Mouse (Mus musculus): Measurements from ENCODE around the gene Fut2.

Gene Fut2

DNA sequence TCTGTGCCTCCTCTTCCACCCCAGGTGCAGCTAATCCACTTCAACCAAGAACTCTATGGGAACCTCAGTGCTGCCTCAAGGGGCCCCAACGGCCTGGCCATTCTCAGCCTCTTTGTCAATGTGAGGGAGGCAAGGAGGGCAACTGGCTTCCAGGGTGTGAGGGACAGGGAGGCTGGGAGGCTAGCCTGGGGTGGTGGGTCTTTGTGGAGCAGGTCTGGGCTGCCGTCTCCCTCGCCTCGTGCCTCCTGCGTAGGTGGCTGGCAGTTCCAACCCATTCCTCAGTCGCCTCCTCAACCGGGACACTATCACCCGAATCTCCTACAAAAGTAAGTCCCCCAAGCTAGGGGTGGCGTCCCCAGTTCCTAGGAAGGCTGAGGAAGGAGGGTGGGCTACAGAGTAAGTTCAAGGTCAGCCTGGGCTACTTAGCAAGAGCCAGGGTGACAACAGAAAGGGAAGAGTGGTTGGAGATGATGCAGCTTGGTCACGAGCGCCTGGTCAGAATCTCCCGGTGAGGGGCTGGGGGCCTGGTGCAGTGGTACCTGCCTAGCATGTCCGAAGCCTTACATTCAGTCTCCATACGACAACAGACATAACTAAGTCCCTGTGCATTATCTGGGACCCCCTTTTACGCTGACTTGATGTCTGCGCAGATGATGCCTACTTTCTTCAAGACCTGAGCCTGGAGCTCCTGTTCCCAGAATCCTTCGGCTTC lies 36.8 kb upstream of the Fut2 start:
- DNase-seq (ENCODE audit: low read depth, low spot score) = no peak

DNA sequence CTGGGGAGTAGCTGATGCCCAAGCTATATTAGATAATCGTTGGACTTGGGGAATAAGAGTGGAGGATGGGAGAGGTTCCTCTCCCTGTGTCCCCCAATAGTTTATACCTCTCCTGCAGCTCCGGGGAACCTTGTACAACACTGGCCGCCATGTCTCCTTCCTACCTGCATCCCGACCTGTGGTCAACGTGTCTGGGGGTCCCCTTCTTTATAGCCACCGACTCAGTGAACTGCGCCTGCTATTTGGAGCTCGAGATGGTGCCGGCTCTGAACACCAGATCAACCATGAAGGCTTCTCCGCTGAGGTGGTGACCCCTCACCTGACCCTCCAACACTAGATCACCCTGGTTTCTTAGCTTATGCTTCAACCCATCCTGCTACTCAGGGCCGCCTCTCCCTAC lies 36.1 kb upstream of the Fut2 start:
- DNase-seq (ENCODE audit: low read depth, low spot score) = no peak

DNA sequence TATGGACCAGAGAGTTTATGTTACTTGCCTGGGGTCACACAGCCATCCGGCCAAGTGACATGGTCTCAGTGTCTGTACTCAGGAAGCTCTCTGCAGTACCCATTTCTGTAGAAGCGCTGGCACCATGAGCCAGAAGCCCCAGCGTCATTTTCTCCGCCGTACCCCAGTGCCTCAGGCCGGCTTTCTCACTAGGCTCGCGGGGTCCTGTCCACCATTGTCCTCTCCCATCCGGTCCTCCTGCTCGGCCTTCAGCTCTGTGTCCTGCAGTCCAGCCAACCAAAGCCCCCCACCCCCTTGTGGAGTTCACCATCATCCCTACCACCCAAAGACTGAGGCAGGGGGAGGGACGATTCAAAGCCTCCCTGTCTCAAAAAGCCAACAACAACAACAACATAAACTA lies 35.4 kb upstream of the Fut2 start:
- DNase-seq (ENCODE audit: low read depth, low spot score) = no peak

DNA sequence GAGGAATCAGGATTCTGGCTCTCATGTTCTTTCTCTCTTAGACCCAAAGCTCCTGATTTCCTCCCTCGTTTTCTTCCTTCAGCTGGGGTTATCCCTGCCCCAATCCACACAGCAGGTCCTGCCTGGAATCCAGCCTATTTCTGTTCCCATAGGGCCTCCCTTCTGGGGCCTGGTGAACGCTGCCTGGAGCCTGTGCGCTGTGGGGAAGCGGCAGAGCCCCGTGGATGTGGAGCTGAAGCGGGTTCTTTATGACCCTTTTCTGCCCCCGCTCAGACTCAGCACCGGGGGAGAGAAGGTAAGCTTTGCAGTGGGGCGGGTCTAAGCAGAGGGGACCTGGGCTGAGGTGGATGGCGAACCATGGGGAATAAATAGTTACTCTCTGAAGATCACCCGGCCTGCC lies 34.9 kb upstream of the Fut2 start:
- no peak for DNase-seq (ENCODE audit: low read depth, low spot score)

DNA sequence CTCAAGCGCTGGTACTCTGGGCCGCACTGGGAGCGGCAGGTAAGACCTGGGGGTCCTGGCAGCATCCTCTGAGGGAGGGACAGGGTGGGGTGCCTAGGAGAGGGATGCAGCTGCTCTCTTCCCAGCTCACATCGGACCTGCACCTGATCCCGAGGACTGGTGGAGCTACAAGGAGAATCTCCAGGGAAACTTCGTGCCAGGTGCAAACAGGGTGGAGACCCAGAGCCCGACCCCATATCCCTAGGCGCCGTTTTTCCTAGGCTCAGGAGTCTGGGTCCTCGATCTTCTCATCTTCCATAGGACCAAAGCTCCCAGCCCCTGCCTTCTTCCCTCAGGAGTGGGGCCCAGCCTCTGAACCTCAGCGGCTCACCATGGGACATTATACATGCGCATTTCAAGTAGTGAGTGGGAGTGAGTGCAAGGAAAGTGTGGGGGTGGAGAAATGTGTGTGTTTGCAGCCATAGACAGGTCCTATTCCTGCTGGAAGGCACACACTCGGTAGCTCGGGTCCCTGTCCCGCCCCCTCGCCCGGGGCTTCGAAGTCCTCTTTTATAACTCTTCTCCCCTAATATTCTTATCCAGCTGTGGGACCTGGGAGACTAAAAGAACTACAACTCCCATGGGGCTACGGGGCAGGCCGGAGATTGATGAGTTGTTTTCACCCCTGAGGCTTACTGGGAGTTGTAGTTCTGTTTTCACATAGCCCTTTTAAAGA lies 34.3 kb upstream of the Fut2 start:
- DNase-seq (ENCODE audit: low read depth, low spot score) = peak; percentile 73

DNA sequence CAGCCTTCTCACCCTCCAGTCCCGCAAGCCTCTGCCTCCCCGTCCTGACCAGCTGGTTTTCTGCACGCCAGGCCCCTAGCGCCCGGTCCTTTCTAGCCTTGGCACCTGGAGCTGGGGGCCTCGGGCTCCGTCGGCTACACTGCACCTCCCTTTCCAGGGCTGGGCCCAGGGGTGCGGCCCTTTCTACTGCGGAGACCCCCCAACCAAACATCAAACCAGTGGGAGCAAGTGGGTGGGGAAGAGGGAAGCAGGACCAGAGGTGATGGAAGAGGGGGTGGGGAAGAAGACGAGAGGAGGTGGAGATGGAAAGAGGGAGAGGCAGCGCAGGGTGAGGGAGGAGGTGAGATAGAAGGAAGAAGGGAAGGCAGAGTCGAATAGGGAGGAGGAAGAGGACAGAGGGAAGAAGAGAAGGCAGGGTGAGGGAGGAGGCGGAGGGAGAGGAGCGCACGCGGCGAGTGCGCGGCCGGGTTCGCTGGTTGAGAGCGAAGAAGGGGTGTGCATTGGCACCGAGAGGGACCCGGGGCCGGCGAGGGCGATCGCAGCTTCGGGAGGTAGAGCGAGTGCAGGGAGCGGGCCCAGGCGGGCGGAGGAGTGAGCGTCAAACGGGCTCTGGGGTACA lies 33.4 kb upstream of the Fut2 start, which contains the start of gene Car11:
Gene Car11, plus strand, starts transcription at position 321 of the 619 bp plus-strand sequence.
- DNase-seq (ENCODE audit: low read depth, low spot score) = no peak

DNA sequence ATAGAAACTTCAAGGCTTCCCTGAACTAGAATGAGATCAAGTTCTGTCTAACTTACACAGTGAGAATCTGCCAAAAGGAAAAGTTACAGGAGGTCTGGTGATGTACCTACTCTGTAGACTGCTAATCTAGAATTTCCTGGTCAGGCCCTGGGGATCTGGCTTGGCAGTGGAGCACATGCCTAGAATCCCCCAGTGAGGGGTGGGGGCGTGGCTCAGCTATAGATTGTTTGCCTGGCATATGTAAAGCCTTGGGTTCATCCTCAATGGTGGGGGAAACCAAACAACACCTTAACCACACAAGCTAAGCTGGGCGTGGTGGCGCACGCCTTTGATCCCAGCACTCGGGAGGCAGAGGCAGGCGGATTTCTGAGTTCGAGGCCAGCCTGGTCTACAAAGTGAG lies 31.7 kb upstream of the Fut2 start:
- no peak for DNase-seq (ENCODE audit: low read depth, low spot score)

DNA sequence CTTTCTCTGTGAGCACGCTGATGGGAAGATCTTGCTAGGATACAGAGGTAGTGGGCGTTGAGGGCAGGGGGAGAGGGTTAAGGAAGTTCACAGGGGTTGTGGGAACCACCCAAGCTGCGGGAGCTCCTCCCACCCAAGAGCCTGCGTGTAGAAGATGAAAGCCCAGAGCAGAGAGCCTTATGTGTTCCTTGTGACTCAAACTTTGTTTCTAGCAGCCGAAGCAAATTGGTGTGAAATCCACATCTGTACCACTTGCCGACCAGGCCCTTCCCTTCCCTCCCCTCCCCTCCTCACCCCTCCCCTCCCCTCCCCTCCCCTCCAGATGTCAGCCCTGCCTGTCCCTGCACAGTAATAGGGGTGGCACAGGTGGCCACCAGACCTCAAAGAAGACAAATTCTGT lies 28.9 kb upstream of the Fut2 start:
- peak; percentile 62 for DNase-seq (ENCODE audit: low read depth, low spot score)

DNA sequence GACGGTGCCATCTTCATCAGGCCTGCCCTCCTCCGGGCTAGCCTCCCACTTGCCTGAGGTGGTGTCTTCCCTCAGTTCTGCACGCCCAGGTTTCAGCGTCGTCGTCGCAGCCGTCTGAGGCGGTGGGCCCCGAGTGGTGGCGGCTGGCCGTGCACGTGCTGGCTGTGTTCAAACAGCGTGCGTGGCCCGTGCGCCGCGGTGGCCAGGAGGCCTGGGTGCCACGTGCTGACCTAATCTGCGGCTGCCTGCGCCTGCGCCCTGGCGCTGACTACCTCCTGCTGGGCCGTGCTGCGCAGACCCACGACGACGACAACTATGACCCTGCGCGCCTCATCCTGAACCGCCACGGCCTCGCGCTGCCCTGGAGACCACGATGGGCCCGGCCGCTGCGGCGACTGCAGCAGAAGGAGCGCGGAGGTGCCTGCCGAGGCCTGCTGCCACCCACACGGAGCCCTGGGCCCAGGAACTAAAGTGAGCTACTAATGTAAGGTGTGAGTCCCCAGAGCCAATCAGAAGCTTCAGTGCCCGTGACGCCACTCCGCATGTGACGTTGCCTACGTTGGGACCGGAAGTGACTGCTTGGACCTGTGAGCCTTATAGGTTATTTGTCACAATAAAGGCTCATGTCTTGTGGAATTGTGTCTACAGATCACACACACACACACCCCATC lies 27.9 kb upstream of the Fut2 start, which contains the start of gene Sec1:
Gene Sec1, minus strand, starts transcription at position 482 of the 671 bp plus-strand sequence.
- DNase-seq (ENCODE audit: low read depth, low spot score) = no peak

DNA sequence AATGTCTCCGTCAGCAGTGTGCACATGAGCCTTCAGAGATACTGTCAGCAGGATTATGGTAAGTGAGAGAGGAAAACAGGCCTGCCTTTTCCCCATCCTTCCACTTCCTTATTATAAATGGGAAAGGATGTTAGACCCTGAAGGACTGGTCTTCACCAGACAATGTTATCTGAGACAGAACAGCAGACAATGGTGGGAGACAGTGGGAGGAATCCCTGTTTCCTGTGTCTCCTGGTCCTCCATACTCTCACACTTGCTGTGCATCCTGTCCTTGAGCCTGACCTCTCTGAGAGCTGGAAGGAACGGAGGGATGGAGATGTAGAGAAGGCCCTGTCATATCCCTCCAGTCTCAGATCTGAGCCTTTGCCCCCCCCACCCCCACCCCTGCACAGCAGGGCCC lies 26.2 kb upstream of the Fut2 start:
- no peak for DNase-seq (ENCODE audit: low read depth, low spot score)

DNA sequence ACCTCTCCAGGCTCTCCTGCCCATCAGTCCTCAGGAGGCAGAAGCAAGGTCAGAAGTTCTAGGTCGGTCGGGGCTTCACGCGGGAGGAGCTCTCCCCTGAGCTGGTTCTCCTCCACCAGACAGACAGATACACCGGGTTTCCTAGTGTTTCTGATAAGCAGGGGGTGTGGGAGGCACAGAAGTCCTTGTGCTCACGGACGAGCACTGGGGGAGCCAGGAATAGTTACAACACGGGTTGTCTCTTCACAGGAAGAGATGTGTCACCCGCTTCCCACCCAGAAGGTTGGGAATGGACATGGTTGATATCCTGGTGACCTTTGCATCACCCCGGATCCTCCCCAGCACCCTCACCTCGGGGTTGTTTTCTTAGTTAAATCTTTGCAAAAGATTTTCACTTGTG lies 23.6 kb upstream of the Fut2 start:
- DNase-seq (ENCODE audit: low read depth, low spot score) = no peak

DNA sequence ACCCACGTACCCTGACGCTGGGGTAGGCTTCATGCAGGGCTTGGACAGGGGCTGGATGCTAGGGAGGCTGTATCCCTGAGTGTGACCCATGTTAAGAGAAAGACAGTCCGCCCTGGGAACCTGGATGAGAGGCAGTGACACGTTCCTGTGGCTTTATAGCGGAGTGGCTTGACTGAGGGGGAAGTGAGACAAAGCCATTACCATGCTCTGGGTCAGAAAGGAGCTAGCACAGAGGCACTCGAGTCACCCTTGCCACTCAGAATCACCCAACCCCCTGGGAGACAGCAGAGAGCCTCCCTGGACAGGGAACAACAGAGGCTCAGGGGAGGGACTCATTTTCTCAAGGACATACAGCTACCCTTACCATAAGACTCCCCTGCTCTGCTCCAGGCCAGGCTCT lies 22.9 kb upstream of the Fut2 start:
- no peak for DNase-seq (ENCODE audit: low read depth, low spot score)

DNA sequence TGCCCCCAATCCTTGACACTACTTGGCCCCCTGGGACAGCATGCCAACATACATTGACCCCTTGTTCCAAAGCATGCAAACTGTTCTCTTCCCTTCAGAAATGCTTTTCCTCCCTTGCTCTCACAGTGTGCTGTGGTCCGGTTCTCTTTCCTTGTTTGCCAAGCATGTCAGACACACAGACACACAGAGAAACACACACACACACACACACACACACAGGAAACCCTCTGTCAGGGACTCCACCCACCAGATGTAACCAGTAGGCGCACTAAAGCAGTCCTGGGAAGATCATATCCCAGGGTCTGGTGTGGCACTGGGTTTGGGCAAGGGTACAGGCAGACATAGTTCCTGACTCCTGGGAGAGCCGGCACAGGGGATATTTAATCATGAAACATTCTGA lies 20.6 kb upstream of the Fut2 start:
- peak; percentile 40 for DNase-seq (ENCODE audit: low read depth, low spot score)

DNA sequence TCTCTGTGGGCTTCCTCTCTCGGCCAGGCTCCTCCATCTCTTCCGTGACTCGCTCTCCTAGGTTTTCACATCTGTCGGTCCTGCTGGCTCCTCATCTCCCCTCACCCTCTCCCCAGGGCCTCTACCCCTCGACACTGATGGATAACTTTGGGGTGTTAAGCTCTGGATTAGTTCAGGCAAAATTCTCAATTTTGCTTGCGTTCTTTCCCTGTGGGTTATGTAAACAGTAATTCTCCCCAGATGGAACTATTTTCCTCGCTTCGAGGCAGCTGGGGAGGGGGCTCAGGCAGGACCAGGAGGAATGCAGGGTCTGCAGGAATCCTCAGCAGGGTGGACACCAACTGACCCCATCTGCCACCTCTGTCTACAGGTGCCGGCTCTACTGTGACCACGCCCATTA lies 19.6 kb upstream of the Fut2 start:
- no peak for DNase-seq (ENCODE audit: low read depth, low spot score)

DNA sequence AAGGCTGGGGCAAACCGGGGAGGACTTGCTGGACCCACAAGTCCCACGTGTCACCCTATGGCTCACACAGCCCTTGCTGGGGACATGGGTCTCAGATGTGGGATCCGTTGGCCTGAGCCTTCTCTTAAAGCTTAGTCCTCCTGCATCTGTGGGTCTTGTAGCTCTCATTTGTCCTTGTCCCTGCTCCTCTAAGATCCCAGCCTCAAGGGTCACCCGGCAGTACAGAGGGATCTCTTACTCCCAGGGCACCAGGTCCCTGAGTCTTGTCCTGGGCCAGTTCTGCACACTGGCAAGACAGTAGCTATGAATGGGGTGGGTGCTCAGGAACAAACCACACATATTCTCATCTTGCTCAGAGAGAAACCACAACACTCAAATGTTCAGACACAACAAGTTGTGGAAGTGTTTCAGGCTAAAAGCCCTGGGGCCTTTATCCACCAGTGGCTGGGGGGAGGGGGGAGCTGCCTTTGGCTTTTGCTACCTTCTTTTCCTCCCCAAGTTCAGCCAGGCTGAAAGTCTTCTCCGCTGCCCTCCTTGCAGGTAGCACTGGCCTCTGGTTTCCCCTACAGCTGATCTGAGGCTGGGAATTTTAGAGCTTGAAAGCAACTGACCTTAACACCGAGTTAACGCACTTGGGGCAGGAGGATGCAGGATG lies 17.3 kb upstream of the Fut2 start, which contains the start of gene Ntn5:
Gene Ntn5, plus strand, starts transcription at position 627 of the 655 bp plus-strand sequence.
- peak; percentile 41 for DNase-seq (ENCODE audit: low read depth, low spot score)

DNA sequence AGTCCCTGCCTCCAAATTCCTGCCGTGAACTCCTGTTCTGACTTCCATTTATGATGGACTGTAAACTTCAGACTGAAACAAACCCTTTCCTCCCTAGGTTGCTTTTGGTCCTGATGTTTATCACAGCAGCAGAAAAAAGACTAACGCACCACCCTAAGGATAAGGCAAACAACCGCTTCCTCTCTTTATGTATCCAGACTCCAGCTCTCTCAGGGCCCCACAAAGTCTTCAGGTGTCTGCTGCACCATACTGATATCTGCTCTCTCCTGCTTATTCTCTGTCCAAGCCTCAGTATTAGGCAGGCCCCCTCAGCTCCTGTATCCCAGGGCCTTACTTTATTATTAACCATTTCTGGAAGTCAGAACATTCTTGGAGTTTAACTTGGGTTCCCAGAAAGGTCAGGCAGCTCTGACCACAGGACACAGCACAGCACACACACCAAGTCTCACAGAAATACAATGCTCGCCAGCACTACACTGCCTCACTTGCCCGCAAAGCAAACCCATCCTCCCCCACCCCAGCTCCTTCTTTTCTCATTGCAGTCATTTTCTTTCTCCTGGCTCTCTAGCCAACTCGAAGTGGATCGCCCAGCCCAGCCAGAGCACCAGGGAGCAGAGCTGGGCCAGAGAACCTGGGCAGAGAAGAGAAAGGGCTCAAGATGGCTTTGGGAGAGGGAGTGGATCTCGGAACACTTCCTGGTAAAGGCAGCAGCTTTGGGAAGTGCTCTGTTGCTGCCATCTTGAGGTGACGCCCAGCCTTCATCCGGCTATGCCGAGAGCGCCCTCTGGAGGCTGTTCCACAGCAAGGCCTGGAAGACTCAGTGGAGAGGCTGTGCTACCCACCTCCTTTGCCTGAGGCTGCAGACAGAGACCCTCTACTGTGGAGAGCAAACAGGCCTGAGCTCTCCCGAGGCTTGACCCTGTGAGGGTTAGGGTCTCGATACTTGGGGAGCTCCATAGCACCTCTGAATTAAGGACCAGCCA lies 16.2 kb upstream of the Fut2 start:
- DNase-seq (ENCODE audit: low read depth, low spot score) = peak; percentile 82

DNA sequence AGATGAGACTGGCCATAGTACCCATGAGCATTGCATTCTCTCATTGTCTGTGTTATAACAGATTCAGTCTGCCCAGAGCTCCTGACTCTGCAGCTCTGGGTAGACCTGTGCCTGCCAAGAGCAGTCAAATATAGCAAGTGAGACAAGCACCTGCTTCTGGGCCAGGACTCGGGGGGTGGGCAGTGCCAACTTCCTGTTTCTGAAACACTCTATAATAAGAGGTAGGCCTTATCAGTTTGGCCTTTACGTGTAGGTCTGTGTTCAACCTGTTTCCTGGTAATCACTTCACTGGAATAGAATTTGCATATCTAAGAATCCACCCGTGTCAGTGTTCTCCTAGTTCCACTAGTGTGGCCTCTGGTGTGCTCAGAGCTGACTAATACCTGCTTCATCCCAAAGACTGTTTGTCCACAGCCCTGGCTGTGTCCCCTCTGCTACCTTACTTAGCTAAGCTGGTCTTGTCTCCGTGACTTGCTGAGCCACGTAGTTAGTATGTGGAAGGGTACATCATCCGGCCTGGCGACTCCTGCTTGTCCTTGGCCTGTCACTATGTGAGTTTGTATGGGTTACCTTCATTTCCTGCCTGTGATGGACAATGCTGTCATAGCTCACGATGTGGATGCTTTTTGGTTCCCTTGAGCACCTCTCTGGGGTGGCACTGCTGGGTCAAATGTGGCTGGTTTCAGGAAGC lies 15.0 kb upstream of the Fut2 start:
- no peak for DNase-seq (ENCODE audit: low read depth, low spot score)

DNA sequence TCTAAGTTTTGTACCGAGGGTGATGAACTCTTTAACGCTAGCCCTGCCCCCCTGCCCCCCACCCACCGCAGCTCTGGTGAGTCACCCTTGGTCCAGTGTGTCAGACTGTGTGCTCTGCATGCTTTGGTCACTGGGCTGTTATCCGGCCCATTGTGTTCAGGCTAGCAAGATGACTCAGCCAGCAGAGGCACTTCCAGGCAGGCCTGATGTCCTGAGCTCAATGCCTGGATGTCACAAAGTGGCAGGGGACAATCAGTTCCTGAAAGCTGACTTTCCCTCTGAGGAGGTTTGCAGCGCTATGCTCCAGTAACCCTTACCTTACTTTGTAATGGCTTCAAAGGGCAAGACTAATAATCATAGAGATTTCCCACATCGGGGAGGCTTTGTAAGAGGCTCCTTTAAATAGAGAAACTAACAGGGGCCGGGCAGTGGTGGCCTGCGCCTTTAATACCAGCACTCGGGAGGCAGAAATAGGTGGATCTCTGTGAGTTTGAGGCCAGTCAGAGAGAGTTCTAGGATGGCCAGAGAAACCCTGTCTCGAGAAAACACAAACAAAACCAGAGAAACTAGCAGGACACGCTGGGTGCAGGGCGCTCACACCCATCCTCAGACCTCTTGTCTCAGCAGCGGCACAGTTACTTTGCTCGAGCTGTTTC lies 13.9 kb upstream of the Fut2 start:
- no peak for DNase-seq (ENCODE audit: low read depth, low spot score)

DNA sequence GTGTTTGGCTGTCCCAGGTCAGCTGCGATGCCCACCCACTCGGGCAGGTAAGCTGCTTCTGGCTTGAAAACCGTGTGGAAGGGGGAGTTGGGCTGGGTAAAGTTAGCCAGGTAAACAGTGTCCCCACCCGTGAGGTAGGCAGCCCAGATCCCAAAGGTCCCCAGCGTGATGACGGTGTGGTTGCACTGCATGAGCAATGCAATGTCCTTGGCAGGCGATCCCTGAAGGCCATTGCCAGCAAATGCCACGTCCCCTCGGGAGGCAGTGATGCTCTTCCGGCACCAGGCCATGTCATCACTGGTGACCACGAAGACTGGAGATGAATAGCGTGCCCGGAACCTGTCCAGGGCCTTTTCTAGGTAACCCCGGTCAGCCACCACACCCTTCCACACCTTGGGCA lies 12.3 kb upstream of the Fut2 start:
- DNase-seq (ENCODE audit: low read depth, low spot score) = no peak
